Mouse (Mus musculus): ENCODE results near the gene B4galt4.

DNA sequence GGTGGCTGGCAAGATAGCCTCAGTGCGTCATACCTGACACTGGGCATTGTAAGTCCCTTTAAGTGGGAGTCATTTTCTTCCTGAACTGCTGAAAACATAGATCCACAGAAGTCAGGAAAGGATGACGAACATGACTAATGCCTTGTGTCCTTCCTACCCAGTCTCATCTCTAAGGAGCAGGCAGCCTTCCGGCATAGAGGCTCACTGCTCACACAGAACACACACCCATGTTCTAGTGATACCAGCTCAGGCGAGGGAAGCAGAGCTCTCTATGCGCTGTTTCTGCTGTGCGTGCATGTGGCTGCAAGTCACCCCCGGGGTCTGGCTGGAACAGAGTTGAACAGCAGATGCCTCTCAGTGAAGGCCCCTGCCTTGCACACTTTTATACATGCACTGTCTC is 43.2 kb downstream of the B4galt4 start:
- TF ChIP-seq CTCF (IDR thresholded peaks at IDR 0.05; ENCODE audit: low read depth, low read length), result no peak
- TF ChIP-seq TAL1 (conservative IDR thresholded peaks at IDR 0.05; ENCODE audit: low read depth, low read length), result no peak
- no peak for TF ChIP-seq POLR2AphosphoS5 (IDR thresholded peaks at IDR 0.05; ENCODE audit: insufficient replicate concordance, low read depth, low read length)
- TF ChIP-seq GATA2 (IDR thresholded peaks at IDR 0.05; ENCODE audit: borderline replicate concordance, low read depth, low read length), result no peak
